Mouse (Mus musculus) activated CD4-positive, CD25-positive, alpha-beta regulatory T cell, adult 4 months (primary cell): ENCODE measurements around the gene Muc1. TPM values are rescaled to one million over a fixed set of nuclear protein-coding genes. Genes with fewer than 3 reads are reported as not detected.

Experiments used
- ATAC-seq: one replicate; pipeline ENCODE4 v1.8.0; 2017
- polyA plus RNA-seq, 2 experiments: library from polyadenylated mRNA; unstranded; fragments of 100-300 nt; shearing (Covaris generic); gene quantifications; one replicate each; pipeline ENCODE4 v1.2.1; 2017

Muc1 gene
- under 1 TPM; 0.88 to 0.97 TPM for polyA plus RNA-seq

DNA sequence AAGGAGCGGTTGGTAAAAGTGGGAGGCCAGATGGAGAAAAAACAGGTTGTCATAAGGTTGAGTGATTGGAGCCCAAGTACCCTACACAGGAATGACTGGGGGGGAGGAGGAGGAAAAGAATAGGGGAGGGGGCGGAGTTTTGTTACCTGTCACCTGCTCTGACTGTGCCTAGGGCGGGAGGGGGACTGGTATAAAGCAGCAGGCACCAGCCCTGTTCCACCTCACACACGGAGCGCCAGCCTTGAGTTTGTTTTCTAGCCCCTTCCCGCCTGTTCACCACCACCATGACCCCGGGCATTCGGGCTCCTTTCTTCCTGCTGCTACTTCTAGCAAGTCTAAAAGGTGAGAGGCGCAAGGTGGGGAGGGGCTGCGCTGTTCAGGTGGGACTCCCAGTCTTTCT, at the start of gene Muc1:
Muc1 (plus strand) TSS at position 222 of the 400 bp plus-strand sequence.
- ATAC-seq, result no peak

DNA sequence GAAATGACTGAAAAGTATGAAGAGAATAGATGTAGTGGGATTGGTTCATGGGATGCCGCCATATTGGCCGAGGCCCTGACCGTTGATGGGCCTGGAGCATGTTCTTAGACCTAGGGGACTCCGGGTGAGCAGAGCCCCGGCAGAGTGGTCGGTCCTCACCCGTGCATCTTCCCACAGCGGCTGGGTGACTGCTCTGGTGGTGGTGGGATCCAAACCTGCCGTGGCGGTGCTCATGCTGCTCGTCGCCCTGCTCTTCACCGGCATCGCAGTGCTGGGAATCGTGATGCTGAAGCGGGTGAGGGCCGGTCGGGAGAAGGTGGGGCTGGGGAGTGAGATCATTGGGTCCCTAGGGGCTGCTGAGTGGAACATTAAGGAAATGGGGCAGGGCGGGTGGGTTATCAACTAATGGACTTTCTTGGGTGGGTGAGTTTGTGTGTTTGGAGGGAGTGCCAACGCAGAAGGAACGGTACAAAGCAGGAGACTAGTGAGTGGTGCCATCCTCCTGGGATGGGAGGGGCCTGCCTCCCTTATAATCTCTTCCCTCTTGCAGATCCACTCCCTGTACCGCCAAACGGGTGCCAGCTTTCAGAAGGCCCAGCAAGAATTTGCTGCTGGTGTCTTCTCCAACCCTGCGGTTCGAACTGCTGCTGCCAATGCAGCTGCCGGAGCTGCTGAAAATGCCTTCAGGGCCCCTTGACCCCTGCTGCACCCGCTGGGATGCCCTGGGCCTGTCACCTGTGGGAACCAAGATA, 46.9 kb upstream of the Muc1 start:
- ATAC-seq, result no peak

DNA sequence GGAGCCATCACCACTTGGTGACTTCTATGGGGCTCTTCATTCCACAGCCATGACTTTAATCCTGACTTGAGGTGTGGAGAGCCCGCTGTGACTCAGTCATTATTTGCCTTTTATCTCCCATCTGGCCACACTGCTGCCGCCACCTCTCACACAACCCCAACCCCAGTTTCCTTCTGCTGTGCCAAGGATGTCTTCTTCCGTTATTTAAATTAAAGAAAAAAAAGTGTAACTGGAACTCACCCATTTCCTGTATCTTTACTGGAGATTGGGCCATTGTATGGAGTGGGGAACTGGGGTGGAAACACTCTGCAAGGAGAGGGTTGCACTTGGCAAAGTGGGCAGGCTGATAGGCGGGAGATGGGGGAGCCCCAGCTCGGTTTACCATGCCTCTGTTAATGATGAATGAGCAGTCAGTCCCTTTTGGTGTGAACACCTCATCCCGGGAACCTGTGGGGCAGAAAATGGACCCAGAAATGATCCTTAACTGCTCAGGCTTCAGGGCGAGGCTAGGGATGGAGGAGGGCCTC, 46.3 kb upstream of the Muc1 start:
- ATAC-seq, result peak; percentile 17

DNA sequence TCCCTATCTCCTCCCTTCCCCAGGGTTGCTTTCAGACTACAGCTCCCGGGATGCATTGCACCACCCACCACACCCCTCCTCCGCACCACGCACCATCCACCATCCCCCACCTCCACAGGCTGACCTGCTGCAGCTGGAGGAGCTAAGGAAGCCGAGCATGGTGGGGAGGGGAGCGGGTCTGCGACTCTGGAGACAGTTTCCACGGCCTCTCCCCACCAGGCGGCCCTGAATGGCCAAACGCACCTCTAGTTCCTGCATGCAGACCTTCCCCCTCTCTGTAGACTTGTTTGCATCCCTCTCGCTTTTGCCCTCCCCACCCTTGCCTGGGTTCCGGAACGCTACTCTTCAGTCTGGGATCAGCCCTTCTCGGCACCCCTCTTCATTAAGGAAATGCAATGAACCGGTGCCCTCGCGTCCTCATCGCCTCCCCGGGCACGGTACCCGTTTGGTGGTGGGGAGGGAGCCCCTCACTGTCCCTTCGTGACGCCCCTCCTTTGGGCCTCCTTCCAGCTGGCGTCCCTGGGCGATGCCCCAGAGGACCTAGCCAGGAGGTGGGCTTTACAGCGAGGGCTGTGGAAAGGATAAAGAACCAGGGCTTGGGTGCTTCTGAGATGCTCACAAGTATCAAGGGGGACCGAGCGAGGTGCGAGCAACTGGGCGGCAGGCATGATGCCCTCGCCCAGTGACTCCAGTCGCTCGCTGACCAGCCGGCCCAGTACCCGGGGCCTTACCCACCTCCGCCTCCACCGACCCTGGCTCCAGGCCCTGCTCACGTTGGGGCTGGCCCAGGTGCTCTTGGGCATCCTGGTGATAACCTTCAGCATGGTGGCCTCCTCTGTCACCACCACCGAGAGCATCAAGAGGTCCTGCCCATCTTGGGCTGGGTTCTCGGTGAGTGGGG, 45.5 kb upstream of the Muc1 start, which contains the start of gene Fam189b:
Fam189b (plus strand) TSS at position 86 of the 901 bp plus-strand sequence.
- peak; percentile 67 for ATAC-seq

DNA sequence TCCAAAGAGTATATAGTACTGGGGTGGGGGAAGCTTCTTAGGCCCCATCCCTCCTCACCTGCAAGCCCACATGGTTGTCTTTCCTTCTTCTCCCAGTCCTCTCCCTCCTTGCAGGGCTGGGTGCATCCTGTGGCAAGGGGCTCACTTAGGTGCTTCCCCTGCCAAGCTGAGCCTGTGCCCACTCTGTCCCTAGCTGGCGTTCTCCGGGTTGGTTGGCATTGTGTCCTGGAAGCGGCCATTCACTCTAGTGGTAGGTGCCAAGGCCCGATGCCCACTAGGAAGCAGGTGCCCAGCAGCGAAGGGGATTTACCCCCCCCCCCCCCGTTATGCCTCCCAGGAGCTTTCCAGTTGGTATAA, 44.9 kb upstream of the Muc1 start:
- no peak for ATAC-seq

DNA sequence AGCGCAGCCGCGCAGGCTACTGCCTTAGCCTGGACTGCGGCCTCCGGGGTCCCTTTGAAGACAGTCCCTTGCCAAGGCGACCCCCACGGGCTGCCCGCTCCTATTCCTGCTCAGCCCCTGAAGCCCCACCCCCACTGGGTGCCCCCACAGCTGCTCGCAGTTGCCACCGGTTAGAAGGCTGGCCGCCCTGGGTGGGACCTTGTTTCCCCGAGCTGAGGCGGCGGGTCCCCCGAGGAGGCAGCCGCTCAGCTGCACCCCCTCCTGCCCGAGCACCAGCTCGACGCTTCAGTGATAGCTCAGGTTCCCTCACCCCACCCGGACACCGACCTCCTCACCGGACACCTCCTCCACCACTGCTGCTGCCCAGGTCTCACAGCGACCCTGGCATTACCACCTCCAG, 41.7 kb upstream of the Muc1 start:
- no peak for ATAC-seq

DNA sequence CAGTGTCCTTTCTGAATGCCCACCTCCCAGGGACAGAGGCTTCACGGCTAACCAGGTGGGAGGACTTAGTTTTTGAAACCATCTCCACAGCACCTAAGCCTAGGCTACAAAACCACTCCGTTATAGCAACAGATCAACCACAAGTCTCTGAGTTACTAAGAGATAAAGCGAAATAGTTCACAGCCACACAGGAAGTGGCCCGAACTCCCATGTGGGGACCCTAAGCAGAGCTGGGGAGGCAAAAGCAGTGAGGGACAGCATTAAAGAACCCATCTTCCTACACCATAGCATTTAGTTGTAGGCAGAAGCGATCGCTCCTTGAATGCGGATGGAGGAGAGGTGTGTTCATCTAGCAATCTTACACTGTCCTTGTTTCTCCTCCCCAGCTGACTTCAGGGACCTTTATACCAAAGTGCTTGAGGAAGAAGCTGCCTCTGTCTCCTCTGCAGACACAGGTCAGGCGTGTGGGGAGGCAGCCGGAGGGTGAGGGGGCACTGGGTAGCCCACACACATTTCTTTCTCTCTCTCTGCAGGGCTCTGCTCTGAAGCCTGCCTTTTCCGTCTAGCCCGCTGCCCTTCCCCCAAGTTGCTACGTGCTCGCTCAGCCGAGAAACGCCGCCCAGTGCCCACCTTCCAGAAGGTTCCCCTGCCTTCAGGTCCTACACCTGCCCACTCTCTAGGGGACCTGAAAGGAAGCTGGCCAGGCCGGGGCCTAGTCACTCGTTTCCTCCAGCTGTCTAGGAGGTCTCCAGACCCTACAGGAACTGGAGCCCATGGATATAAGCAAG, 41.0 kb upstream of the Muc1 start:
- ATAC-seq, result peak; percentile 48

DNA sequence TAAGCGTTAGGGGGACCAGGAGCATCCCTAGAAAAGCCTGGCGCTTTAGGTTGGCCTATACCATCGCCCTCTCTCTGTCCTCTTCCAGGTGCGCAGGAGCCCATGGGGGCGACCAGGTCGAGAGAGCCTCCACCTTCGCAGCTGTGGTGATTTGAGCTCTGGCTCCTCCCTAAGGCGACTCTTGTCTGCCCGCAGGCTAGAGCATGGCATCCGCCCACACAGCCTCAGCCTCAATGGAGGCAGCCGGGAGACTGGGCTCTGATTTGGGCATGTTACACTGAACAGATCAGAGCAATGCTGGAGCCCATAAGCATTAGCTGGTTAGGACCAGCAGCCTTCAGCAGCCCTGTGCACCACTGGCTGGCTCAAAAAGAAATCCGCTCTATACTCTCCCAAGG, 40.4 kb upstream of the Muc1 start:
- ATAC-seq, result peak; percentile 42

DNA sequence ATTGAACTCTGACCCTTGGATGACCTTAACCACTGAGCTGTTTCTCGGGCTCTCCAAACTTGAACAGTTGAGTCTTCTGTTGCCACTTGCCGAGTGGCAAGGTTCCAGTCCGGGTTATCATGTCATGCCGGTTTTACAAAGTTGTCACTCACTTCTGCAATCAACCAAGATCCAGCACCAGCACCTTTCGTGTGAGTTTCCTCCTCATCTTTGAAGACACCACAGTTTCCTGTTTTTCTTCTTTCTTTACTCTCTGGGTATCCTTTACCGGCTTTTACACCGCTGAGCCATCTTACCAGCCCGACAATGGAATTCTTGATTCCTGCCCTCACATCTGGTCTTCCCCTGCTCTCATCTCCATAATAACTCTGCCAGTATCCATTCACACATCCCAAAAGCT, 38.4 kb upstream of the Muc1 start:
- ATAC-seq, result peak; percentile 67

DNA sequence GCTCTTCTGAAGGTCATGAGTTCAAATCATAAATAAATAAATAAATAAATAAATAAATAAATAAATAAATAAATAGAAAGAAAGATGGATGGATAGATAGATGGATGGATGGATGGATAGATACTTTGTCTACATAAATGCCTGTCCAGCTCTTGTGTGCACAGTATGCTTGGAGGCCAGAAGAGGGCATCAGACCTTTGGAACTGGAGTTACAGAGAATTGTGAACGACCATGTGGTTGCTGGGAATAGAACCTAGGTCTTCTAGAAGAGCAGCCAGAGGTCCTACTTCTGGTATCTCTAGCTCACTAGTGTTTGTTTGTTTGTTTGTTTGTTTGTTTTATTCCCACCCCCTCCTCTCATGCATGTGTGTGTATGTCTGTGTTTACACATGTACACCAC, 35.5 kb upstream of the Muc1 start:
- ATAC-seq, result no peak

DNA sequence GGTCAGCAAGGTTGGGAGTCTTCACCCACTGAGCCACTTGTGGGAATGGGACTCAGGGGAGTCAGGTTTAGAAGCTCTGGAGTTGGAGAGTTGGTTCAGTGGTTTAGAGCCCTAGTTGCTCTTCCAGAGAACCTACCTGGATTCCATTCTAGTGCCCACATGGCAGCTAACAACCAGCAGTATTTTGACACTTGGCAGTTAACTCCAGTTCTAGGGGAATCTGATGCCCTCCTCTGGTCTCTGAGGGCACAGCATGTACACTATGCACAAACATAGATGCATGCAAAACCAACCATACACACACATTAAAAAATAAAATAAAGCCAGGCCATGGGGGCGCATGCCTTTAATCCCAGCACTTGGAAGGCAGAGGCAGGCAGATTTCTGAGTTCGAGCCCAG, 35.0 kb upstream of the Muc1 start:
- peak; percentile 28 for ATAC-seq

DNA sequence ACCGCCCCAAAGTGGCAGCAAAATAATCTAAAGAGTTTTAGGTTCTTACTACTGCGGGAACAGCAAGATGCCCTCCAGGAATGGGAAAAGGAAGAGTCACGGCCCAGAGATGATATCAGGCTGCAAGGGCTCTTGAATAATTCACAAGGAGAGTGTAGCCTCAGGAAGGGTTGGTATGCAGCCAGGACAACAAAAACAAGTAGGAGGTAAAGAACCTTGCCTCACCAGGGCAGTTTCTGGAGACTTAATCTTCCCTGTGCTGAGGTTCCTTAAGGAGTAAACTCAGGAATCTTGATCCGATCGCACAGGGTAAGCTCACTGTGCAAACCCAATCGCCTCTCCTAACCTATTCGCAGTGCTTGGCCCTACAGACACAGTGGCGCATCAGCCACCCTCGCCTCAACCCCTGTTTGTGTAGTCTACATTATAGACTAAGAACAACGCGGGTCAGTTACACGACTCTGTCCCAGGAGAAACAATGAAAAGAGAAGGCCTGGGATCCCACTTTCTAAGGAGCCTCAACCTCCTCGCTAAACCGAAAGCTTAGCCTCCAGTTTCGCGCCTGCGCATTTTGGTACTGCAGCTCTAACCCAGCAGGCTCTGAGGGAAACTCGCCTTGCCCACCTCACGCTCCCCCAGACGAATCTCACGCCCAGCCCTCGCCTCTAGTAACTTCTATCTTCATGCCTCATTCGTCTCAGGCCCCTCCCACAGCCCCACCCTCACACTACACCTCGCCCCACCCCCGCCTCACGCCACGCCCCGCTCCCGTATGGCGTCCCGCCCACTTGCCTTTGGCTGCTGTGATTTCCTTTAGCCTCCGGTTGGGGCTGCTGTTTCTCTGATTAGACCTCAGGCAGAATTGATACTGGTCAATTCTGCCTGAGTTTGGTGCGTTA, 32.6 kb upstream of the Muc1 start:
- peak; percentile 86 for ATAC-seq

DNA sequence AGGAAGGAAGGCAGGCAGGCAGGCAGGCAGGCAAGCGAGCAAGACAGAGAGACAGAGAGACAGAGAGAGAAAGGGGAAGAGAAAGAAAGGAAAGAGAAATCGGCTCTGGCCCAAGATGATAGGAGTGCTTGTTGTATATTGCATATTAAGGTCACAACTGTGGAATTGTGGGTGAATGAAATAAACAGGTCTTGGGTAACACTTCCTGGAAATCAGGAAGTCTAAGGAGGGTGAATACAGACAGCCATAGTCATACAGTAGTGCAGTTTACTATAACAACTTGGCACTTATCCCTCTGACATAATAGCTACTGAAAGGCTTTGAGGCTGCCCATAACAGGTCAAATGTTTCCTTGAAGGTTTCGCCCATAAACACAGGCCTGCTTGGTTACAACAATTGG, 29.0 kb upstream of the Muc1 start:
- no peak for ATAC-seq

DNA sequence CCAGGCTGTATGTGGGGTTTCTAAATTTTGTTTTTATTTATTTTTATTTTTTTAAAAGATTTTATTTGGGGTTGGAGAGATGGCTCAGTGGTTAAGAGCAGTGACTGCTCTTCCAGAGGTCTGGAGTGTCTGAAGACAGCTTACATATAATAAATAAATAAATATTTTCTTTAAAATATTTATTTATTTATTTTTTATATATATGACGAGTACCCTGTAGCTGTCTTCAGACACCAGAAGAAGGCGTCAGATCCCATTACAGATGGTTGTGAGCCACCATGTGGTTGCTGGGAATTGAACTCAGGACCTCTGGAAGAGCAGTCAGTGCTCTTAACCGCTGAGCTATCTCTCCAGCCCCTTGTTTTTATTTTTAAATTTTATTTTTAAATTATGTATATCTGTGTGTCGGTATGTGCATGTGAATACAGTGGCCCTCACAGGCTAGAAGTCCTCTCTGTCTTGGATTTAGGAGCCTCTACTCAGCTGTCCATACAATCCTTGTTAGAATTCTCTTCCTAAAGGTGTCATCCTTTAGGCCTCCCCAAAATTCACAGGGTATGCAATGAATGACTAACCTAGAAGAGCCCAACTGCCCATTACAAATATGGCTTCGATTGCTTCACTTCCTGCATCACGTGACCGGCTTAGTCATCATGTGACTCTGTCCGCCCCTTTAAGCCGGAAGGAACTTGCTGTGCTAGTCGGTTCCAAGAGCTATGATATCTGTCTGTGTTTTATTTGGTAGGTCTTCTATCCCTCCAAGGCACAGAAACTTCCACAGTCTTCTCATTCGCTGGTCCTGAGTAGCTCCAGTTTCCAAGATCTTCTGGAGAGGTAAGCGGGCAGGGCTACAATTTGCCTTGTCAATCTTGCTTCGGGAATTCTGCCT, 26.4 kb upstream of the Muc1 start, which contains the start of gene Gba:
Gba (plus strand) TSS at position 676 of the 889 bp plus-strand sequence.
- peak; percentile 85 for ATAC-seq

DNA sequence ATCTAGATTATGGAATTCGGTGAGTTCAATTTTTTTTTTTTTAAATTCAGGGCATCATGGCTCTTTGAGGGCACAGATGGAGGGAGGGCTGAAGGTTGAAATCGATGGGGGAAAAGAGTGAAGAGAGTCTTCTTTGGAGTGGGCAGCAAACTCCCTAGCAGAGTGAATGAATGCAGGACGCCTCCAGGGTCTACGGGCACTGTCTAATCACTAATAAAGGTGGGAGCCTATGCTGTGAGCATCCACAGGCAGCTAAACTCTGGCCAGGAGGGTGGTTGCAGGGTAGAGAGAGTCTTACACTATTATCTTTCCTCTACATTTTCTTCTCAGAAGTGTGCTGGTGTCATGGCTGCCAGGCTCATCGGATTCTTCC, 25.7 kb upstream of the Muc1 start:
- no peak for ATAC-seq

DNA sequence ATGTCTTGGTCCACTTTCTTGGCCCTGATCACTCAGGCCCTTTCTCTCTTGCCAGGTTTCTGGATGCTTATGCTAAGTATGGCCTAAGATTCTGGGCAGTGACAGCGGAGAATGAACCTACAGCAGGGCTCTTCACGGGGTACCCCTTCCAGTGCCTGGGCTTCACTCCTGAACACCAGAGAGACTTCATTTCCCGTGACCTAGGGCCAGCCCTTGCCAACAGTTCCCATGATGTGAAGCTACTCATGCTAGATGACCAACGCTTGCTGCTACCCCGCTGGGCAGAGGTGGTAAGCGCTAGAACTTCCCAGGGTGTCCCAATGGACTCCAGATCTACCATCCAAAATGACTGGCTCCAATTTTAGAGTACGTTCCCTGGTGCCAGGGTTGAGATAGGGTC, 22.8 kb upstream of the Muc1 start:
- no peak for ATAC-seq

DNA sequence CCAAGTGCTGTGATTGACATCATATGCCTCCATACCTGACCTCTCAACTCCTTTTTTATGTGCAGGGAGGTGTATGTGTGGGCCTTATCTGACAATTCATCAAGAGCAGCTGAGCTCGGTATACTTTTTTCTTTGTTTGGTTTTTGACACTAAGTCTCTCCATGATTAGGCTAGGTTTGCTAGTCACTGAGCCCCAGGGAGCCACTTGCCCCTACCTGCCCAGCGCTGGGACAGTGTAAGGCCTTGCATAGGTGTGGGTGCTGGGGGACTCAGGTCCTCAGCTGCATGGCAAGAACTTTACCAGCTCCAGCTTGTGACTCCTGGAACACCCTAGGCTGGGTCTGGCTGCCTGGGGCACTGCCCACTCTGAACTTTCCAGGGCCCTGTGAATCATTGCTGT, 22.2 kb upstream of the Muc1 start:
- no peak for ATAC-seq

DNA sequence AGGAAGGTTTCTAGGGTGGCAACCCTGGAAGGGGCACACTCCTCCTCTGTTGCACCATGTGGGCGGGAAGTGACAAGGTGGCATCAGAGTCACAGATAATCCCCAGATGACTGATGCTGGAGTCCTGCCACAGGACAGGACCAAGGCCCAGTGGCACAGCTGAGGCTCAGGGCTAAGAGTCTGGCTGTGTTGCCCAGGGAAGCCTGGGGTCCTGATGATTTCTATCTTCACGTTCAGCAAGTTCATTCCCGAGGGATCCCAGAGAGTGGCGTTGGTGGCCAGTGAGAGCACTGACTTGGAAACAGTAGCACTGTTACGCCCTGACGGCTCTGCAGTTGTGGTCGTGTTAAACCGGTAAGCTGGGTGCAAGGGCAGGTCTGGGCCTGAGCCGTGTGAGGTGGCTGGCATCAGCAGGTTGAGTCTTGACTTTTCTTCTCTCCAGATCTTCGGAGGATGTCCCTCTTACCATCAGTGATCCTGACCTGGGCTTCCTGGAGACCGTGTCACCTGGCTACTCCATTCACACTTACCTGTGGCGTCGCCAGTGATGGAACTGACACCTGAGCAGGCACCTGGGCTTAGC, 20.7 kb upstream of the Muc1 start:
- ATAC-seq, result no peak

DNA sequence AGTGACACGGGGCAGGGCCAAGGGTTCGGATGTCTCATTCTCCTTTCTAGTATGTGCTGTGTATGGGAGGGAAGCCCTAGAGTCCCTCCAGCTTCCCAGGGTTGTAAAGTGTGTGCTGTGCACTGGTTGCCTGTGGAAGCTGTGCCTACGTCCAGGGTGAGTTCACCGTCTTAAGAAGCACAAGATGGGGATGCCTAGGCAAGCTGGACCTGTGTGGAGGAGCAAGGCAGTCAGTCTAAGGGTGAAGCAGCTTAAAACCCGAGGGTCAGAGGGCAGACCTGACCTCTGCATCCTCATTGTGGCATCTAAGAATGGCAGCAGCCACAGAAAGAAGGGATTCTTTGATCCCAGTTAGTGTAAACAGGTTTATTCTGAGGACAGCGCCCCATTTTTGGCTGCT, 20.1 kb upstream of the Muc1 start:
- no peak for ATAC-seq

DNA sequence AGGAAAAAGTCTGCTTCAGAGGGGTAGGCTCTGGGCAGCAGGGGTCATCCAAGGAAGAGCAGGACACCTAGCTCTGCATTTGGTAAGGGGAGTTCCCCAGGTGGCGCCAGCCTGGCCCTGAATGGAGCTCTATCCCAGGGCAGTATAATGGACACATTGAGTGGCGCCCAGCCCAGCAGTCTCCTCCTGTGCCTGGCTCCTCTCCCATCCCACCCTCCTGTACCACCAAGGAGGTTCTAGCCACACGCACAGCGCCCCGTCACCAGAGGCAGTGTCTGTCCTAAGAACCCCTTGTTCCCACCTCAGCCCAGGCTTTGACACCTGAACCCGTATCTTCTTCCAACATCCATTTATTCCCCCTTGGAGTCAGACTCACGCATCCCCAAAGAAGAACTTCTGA, 19.1 kb upstream of the Muc1 start:
- no peak for ATAC-seq
